Mouse (Mus musculus) embryonic stem cell, embryonic (primary cell): ENCODE measurements around the gene Gm11562.
"Not testable (repeated sequence)": the region's sequence is repeated elsewhere in the genome, so short reads cannot be mapped to it uniquely, and the experiment has no call there.

Experiments used
- CTCF ChIA-PET, 4 experiments: fragments of 300-600 bp in 2 of 4; fragments of 350-600 bp in 2 of 4; sonication (Branson Sonifier 250); formaldehyde crosslinking; loops; one replicate each; lab custom pipeline; 2022; ENCODE audit warnings: inconsistent platforms in 2 of 4; lab: Charles Lee
- POLR2A ChIA-PET, 4 experiments: fragments of 300-600 bp in 2 of 4; fragments of 350-600 bp in 2 of 4; sonication (Branson Sonifier 250); formaldehyde crosslinking; loops; one replicate each; lab custom pipeline; 2022; ENCODE audit warnings: antibody characterized with exemption in 4 of 4, inconsistent platforms in 1 of 4; lab: Charles Lee

Gm11562 gene

DNA sequence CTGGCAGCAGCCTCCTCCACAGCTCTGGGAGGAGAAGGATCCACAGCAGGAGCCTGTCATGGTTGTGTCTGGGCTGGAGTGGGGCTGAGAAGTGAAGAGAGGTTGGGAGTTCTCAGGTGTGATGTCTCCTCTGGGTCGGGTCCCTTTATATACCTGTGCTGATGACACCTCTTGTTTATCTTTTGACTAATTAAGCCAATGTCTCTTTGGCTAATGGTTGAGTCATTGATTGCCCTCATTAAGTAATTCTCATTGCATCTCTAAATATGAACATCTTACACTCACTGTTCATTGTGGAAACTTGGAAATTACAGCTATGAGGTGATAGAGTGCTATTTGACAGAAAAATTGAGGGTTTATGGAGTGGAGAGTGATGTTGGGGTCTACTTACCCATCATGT, 17.0 kb downstream of the Gm11562 start, which contains the start of gene Gm11938:
Gm11938 (minus strand) TSS at position 101 of the 400 bp plus-strand sequence.
- POLR2A ChIA-PET, result not testable (repeated sequence)
- CTCF ChIA-PET, result interaction anchor here in 1 of 4 experiments (1.1 kb wide), 1 partner anchor 29 kb away, joined by 3 read pairs; no protein-coding TSS in a partner anchor

DNA sequence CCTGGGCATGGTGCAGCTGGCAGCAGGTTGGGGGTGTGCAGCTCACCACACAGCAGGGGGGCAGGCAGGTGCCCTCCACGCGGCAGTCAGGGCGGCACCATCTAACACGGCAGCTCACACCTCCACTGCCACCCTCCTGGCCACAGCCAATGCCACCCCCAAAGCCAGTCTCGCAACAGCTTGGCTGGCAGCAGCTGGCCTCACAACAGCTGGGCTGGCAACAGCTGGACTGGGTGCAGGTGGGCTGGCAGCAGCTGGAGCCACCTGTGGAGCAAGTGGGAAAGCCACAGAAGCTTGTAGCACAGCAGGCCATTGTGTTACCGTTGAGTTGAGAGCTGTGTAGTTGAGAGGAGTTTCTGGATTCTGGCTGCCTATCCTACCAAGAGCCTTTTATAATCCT, 22.5 kb downstream of the Gm11562 start, which contains the start of gene Krtap9-3:
Krtap9-3 (minus strand) TSS at position 364 of the 400 bp plus-strand sequence.
- POLR2A ChIA-PET, result not testable (repeated sequence)
- CTCF ChIA-PET, result interaction anchor here in 2 of 4 experiments (0.5 to 0.8 kb wide), 2 partner anchors 23 to 24 kb away, joined by 3 to 5 read pairs; no protein-coding TSS in a partner anchor

DNA sequence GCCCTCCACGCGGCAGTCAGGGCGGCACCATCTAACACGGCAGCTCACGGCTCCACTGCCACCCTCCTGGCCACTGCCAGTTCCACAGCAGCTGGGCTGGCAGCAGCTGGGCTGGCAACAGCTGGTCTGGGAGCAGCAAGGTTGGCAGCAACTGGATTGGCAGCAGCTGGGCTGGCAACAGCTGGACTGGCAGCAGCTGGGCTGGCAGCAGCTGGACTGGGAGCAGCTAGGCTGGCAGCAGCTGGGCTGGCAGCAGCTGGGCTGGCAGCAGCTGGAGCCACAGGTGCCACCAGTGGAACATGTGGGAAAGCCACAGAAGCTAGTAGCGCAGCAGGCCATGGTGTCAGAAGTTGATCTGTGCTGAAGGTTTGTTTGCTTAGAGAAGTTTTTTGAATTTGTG, 29.3 kb downstream of the Gm11562 start, which contains the start of gene Krtap1-3:
Krtap1-3 (minus strand) TSS at position 359 of the 400 bp plus-strand sequence.
- POLR2A ChIA-PET, result no interaction called here
- CTCF ChIA-PET, result interaction anchor here in 2 of 4 experiments (0.5 to 2.1 kb wide), 2 partner anchors 17 kb away, joined by 7 to 9 read pairs; no protein-coding TSS in a partner anchor

DNA sequence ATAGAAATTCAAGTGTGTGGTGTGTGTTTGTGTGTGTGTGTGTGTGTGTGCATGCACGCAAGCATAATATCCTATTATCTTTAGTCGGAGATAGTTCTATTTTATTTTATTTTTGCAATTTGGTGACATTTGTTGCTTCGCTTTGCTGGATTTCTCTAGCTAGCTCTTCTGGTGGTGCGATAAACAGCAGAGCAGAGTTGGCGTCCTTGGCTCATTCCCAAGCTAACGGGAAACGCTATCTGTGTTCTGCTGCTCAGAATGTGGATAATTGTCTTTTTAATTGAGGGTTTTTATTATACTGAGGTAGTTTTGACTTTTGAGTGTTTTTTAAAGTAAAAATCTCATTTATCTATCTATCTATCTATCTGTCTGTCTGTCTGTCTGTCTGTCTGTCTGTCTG, 35.1 kb downstream of the Gm11562 start:
- POLR2A ChIA-PET, result no interaction called here
- CTCF ChIA-PET, result interaction anchor here in 2 of 4 experiments (0.6 to 0.7 kb wide), 2 partner anchors 11 to 435 kb away, joined by 3 read pairs; no protein-coding TSS in a partner anchor

DNA sequence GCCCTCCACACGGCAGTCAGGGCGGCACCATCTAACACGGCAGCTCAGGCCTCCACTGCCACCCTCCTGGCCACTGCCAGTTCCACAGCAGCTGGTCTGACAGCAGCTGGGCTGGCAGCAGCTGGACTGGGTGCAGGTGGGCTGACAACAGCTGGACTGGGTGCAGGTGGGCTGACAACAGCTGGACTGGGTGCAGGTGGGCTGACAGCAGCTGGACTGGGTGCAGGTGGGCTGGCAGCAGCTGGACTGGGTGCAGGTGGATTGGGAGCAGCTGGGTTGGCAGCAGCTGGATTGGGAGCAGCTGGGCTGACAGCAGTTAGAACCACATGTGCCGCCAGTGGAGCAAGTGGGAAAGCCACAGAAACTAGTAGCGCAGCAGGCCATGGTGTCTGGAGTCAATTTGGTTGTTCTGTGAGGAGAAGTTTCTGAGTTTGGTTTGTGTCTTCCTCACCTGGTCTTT, 37.0 kb downstream of the Gm11562 start, which contains the start of gene Krtap1-4:
Krtap1-4 (minus strand) TSS at position 410 of the 460 bp plus-strand sequence.
- ChIA-PET CTCF (interaction anchor here in 1 of 4 experiments (1.4 kb wide), 1 partner anchor 10 kb away, joined by 3 read pairs; no protein-coding TSS in a partner anchor), POLR2A (no interaction called here)

DNA sequence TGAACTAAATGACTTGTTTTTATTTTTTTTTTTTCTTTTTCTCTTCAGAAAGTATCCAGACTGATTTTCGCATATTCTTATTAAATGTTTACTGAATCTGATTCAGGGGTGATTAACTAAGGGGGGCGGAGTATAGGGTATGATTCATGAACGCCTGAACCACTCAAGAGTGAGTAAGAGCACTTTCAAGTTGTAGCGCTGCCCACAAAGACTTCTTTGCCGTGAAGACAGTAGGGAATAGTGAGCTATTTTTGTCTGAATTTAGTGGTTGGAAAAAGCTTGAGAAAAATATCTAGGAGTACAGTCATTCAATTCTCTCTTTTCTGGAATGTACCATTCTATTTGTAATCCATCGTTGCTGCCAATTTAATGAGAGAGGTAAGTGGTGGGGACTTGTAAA, 38.7 kb downstream of the Gm11562 start:
- ChIA-PET CTCF (no interaction called here), POLR2A (no interaction called here)

- CTCF ChIA-PET, result no interaction called here
- POLR2A ChIA-PET, result no interaction called here
Measured at GRCm38 (mm10) chr11:99581051-99581450, 39.2 kb downstream of the Gm11562 start.

DNA sequence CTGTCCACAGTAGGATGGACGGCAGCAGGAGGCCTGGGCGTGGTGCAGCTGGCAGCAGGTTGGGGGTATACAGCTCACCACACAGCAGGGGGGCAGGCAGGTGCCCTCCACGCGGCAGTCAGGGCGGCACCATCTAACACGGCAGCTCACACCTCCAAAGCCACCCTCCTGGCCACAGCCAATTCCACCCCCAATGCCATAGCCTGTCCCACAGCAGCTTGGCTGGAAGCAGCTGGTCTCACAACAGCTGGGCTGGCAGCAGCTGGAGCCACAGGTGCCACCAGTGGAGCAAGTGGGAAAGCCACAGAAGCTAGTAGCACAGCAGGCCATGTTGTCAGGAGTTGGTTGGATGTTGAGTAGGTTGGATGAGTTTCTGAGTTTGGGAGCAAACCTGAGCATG, 39.6 kb downstream of the Gm11562 start, which contains the start of gene Krtap1-5:
Krtap1-5 (minus strand) TSS at position 381 of the 400 bp plus-strand sequence.
- CTCF ChIA-PET, result no interaction called here
- POLR2A ChIA-PET, result no interaction called here

DNA sequence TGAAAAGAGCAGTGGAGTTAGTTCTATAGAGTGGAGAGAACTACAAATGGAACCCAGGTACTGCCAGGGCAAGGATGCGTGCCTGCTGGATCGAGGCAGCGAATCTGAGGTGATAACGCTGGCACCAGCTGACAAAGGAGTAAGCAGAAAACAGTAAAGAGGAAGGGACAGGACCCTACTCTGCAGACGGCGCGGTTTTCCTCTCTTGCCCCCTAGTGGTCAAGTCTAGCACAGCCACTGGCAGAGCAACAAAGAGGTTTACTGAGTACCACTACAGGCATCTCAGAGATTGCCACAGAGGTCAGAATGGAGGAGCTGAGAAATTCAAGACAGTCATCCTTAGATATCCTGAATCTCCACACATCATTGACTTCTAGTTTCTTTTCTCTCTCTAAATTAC, 46.1 kb downstream of the Gm11562 start:
- CTCF ChIA-PET, result interaction anchor here (0.5 to 1.4 kb wide), 19 partner anchors 8 to 615 kb away, joined by 3 to 9 read pairs (median 4); partner anchors contain the start of genes Krtap9-3 (in 2 of the 4), Gm11938 (in 1 of the 4), Krtap1-3 (in 1 of the 4) and Krtap1-4 (in 1 of the 4)
- POLR2A ChIA-PET, result interaction anchor here in 1 of 4 experiments (0.7 kb wide), 1 partner anchor 648 kb away, joined by 4 read pairs; no protein-coding TSS in a partner anchor

DNA sequence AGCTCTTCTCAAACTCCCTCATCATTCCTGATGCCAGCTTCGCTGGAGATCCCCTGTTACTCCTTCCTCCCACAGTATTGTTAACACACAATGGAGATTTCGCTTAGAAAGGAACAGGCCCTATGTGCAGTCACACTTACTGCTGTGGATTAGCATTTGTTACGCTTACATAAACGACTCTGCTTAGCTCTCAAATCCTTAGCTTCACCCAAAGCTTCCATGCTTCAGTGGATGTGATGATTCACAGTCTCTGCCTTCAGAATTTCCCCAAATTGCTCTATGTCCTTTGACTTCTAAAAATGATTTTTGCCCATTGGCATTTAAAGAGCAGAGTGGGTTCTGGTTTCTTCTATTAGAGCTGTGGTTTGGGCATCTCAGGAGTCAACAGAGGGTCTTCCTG, 47.1 kb downstream of the Gm11562 start:
- CTCF ChIA-PET, result interaction anchor here in 1 of 4 experiments (0.7 to 1.0 kb wide), 2 partner anchors 109 to 182 kb away, joined by 6 to 7 read pairs; no protein-coding TSS in a partner anchor
- POLR2A ChIA-PET, result no interaction called here
